Comparison of ENCODE assay signal across 8 mouse cellular contexts in genomic region chr2:129129987-129130545, GRCm38 (mm10). TPM values are rescaled to one million over a fixed set of nuclear protein-coding genes. Genes with fewer than 3 reads are reported as not detected.
DNase-seq lines count a peak whose midpoint lies in the region; ATAC-seq and TF ChIP-seq lines count a peak whose summit lies in the region.

No protein-coding gene starts in this region.

- H3K9ac ChIP-seq in ES-Bruce4 (ENCODE audit: low read depth, poor library complexity, severe bottlenecking) = peak overlapping the region; percentile 67
- peak overlapping the region; percentile 70 for H3K9ac ChIP-seq in hindbrain, embryonic 12.5 days
- peak overlapping the region; percentile 76 for H3K9ac ChIP-seq in liver, embryonic 15.5 days

- peak overlapping the region; percentile 95 for H3K4me3 ChIP-seq in ES-Bruce4 (ENCODE audit: low read depth, low read length)
- peak overlapping the region; percentile 52 for H3K4me3 ChIP-seq in cortical plate, adult 2 months (ENCODE audit: insufficient read depth, low read length)
- H3K4me3 ChIP-seq in hindbrain, embryonic 12.5 days = peak overlapping the region; percentile 61
- peak overlapping the region; percentile 78 for H3K4me3 ChIP-seq in liver, embryonic 15.5 days (replicated peaks)
- peak overlapping the region; percentile 71 for H3K4me3 ChIP-seq in olfactory bulb, adult 2 months (ENCODE audit: insufficient read depth, low read depth, low read length)

- H3K4me2 ChIP-seq in hindbrain, embryonic 12.5 days (replicated peaks) = peak overlapping the region; percentile 76
- peak overlapping the region; percentile 93 for H3K4me2 ChIP-seq in liver, embryonic 15.5 days

- peak; percentile 61 for ATAC-seq in hindbrain, embryonic 12.5 days (ENCODE audit: low FRiP score)
- ATAC-seq in liver, embryonic 15.5 days (ENCODE audit: insufficient read depth) = peak; percentile 43

- H3K27ac ChIP-seq in ES-Bruce4 (ENCODE audit: insufficient read depth, low read length) = peak overlapping the region; percentile 68
- 0 out of 2 replicates have a peak overlapping the region, but pooled peaks have one; percentile 7 for H3K27ac ChIP-seq in cortical plate, adult 2 months (ENCODE audit: insufficient read depth, low read length)
- peak overlapping the region; percentile 92 for H3K27ac ChIP-seq in hindbrain, embryonic 12.5 days
- peak overlapping the region; percentile 88 for H3K27ac ChIP-seq in liver, embryonic 15.5 days (replicated peaks)
- H3K27ac ChIP-seq in olfactory bulb, adult 2 months (ENCODE audit: insufficient read depth, low read depth, low read length) = peak overlapping the region; percentile 53

- WGBS in hindbrain, embryonic 12.5 days = 40% methylated on average over 18 of the region's 18 CpGs
- WGBS in liver, embryonic 15.5 days (ENCODE audit: insufficient replicate concordance) = 33% methylated on average over 18 of the region's 18 CpGs
- 23% methylated on average over 18 of the region's 18 CpGs for WGBS in olfactory bulb, adult 2 months

- H3K4me1 ChIP-seq in ES-Bruce4 (ENCODE audit: control insufficient read depth, insufficient read depth, low read length) = peaks cover 2% of the 10 kb centered on the region
- H3K4me1 ChIP-seq in cortical plate, adult 2 months (ENCODE audit: control insufficient read depth, insufficient read depth, low read length) = peaks cover 3% of the 10 kb centered on the region
- H3K4me1 ChIP-seq in hindbrain, embryonic 12.5 days = peaks cover 14% of the 10 kb centered on the region
- peaks cover 28% of the 10 kb centered on the region for H3K4me1 ChIP-seq in liver, embryonic 15.5 days (replicated peaks)
- H3K4me1 ChIP-seq in olfactory bulb, adult 2 months (ENCODE audit: control insufficient read depth, insufficient read depth, low read length) = peaks cover 13% of the 10 kb centered on the region

- H3K9me3 ChIP-seq in ES-Bruce4 (replicated peaks; ENCODE audit: control insufficient read depth, insufficient read depth, low read length, poor library complexity, severe bottlenecking) = no peaks in the 10 kb centered on the region
- peaks cover 10% of the 10 kb centered on the region for H3K9me3 ChIP-seq in hindbrain, embryonic 12.5 days (replicated peaks)
- no peaks in the 10 kb centered on the region for H3K9me3 ChIP-seq in liver, embryonic 15.5 days (replicated peaks)

- H3K27me3 ChIP-seq in ES-Bruce4 (ENCODE audit: control insufficient read depth, insufficient read depth, low read length, poor library complexity, severe bottlenecking) = no peaks in the 10 kb centered on the region
- no peaks in the 10 kb centered on the region for H3K27me3 ChIP-seq in hindbrain, embryonic 12.5 days
- no peaks in the 10 kb centered on the region for H3K27me3 ChIP-seq in liver, embryonic 15.5 days

- no peak for TF ChIP-seq CTCF in ES-Bruce4 (IDR thresholded peaks at IDR 0.05; ENCODE audit: low read depth, low read length)
- TF ChIP-seq CTCF in cortical plate, adult 2 months (IDR thresholded peaks at IDR 0.05; ENCODE audit: extremely low read depth, insufficient read depth, low read length) = no peak
- no peak for TF ChIP-seq CTCF in olfactory bulb, adult 2 months (IDR thresholded peaks at IDR 0.05; ENCODE audit: insufficient read depth, low read depth, low read length)

- peak; percentile 13 for DNase-seq in gastrocnemius, postnatal 25 days
- DNase-seq in gastrocnemius, postnatal 10 days = no peak
- DNase-seq in embryo, embryonic 9.5 days (ENCODE audit: extremely low spot score) = no peak

- no peak for TF ChIP-seq POLR2A in ES-Bruce4 (IDR thresholded peaks at IDR 0.05; ENCODE audit: insufficient read depth, low read length)
- no peak for TF ChIP-seq POLR2A in cortical plate, adult 2 months (IDR thresholded peaks at IDR 0.05; ENCODE audit: extremely low read depth, insufficient read depth, low read length)
- TF ChIP-seq POLR2A in olfactory bulb, adult 2 months (IDR thresholded peaks at IDR 0.05; ENCODE audit: insufficient read depth, low read depth, low read length) = no peak

- peaks cover 36% of the 10 kb centered on the region for H3K36me3 ChIP-seq in ES-Bruce4 (ENCODE audit: control insufficient read depth, insufficient read depth, low read length, poor library complexity, severe bottlenecking)
- peaks cover 48% of the 10 kb centered on the region for H3K36me3 ChIP-seq in hindbrain, embryonic 12.5 days
- H3K36me3 ChIP-seq in liver, embryonic 15.5 days (replicated peaks) = peaks cover 42% of the 10 kb centered on the region

- no peak for TF ChIP-seq EP300 in ES-Bruce4 (IDR thresholded peaks at IDR 0.05; ENCODE audit: insufficient read depth, low read depth, low read length)

RNA-seq across cellular contexts. Expression of gene Chchd5, which starts 0.6 kb away (rescaled TPM):
- 1 to 10 TPM; 7.4 to 8.4 TPM for total RNA-seq in gastrocnemius, postnatal 25 days (2021)
- 10 to 100 TPM in 1 of 2 experiments, 1 to 10 TPM in 1; 9.1 to 10.2 TPM for total RNA-seq in gastrocnemius, postnatal 10 days (2021)
- polyA plus RNA-seq in ES-Bruce4 (2011; ENCODE audit: insufficient read depth, insufficient read length, low read depth, missing spikeins) = 43.8 and 46.5 TPM in 2 replicates
- polyA plus RNA-seq in cortical plate, adult 2 months (2012; rRNA removed) = 16.0 and 17.4 TPM in 2 replicates
- polyA plus RNA-seq in hindbrain, embryonic 12.5 days (2016; fragmentation: Nextera tagmentation; extraction: Ambion mirVana) = 22.3 and 24.6 TPM in 2 replicates
- polyA plus RNA-seq in liver, embryonic 15.5 days (2015; fragmentation: Nextera tagmentation; extraction: Ambion mirVana) = 9.5 and 10.7 TPM in 2 replicates
- not detected in 2 replicates for polyA plus RNA-seq in olfactory bulb, adult 2 months (2012; ENCODE audit: insufficient read depth, insufficient read length, low replicate concordance, missing spikeins)

RNA-seq across cellular contexts. Expression of gene Polr1b, which starts 29.3 kb away (rescaled TPM):
- total RNA-seq in gastrocnemius, postnatal 25 days (2021) = 10 to 100 TPM; 10.7 to 11.4 TPM
- 10 to 100 TPM; 10.4 to 15.1 TPM for total RNA-seq in gastrocnemius, postnatal 10 days (2021)
- 57.1 and 64.2 TPM in 2 replicates for polyA plus RNA-seq in ES-Bruce4 (2011; ENCODE audit: insufficient read depth, insufficient read length, low read depth, missing spikeins)
- 27.8 and 32.1 TPM in 2 replicates for polyA plus RNA-seq in cortical plate, adult 2 months (2012; rRNA removed)
- polyA plus RNA-seq in hindbrain, embryonic 12.5 days (2016; fragmentation: Nextera tagmentation; extraction: Ambion mirVana) = 23.5 and 25.4 TPM in 2 replicates
- 12.2 and 12.9 TPM in 2 replicates for polyA plus RNA-seq in liver, embryonic 15.5 days (2015; fragmentation: Nextera tagmentation; extraction: Ambion mirVana)
- polyA plus RNA-seq in olfactory bulb, adult 2 months (2012; ENCODE audit: insufficient read depth, insufficient read length, low replicate concordance, missing spikeins) = not detected in 2 replicates

Comparison
In these comparisons a context has a peak if more than half of its experiments do, and no peak if none do; other contexts are left out.
1. H3K27ac ChIP-seq: peak in every context shown above with its lines; median percentile 92 in hindbrain, embryonic 12.5 days; 88 in liver, embryonic 15.5 days; 68 in ES-Bruce4; 53 in olfactory bulb, adult 2 months; 7 in cortical plate, adult 2 months.
2. RNA of gene Polr1b, which starts 29.3 kb away (polyA plus RNA-seq): 57.1 to 64.2 TPM in ES-Bruce4, 27.8 to 32.1 TPM in cortical plate, adult 2 months, 23.5 to 25.4 TPM in hindbrain, embryonic 12.5 days and 12.2 to 12.9 TPM in liver, embryonic 15.5 days; not detected in olfactory bulb, adult 2 months; every median in the first group is over 10 times any median in the second.
3. Peak in every context shown above with its lines, with median percentiles within 50 percentile points of each other: H3K4me3 ChIP-seq and H3K9ac ChIP-seq.